Mouse (Mus musculus): Measurements from ENCODE around the gene Gpr25.

Gene Gpr25

DNA sequence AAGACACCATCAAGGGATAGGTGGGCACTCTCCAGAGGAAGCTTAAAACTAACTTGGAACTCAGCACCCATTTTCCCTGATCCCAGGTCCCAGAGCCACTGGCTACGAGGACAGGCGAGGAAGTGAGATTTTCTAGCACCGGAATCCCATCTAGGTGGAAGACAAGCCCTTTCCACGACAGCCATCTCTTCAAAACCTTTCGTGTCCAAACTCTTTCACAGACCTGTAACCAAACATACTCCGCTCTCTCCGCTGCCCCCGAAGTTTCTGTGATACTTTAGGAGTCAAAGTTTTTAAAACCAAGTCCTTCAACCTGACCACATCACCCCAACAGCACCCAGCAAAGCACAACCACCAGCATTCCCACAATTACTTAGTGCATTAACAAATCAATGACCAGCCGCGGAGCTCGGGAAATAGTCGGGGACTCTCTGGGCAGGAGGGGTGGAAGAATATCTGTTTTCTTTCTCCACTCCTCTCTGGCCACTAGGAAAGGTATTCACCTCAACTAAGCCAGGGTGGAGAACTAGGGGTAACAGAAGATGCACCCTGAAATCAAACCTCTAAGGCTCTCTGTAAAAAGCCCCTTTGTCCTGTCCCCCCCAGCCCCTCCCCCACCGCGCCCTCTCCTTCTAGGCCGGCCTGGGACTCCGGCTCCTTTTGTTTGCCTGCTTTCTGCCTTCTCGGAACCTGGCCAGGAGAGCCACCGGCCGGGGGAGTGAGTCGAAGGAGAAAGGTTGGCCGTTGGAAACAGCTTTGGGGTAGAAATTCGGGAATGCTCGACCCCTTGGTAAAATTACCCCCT is 27.5 kb downstream of the Gpr25 start:
- peak; percentile 17 for DNase-seq (ENCODE audit: low spot score)

- DNase-seq (ENCODE audit: low spot score): no peak
These were observed 28.3 kb downstream of the Gpr25 start for GRCm38 (mm10) chr1:136232285-136232926.

- DNase-seq (ENCODE audit: low spot score): peak; percentile 19
These were observed 29.1 kb downstream of the Gpr25 start for GRCm38 (mm10) chr1:136231596-136231995.

GRCm38 (mm10) chr1:136230201-136230600 is 30.5 kb downstream of the Gpr25 start:
- peak; percentile 52 for DNase-seq (ENCODE audit: low spot score)

- DNase-seq (ENCODE audit: low spot score): no peak
These were observed 31.7 kb downstream of the Gpr25 start for GRCm38 (mm10) chr1:136229040-136229373.

GRCm38 (mm10) chr1:136228328-136229039 is 32.2 kb downstream of the Gpr25 start:
- peak; percentile 34 for DNase-seq (ENCODE audit: low spot score)

- peak; percentile 31 for DNase-seq (ENCODE audit: low spot score)
These were observed 32.8 kb downstream of the Gpr25 start for GRCm38 (mm10) chr1:136227870-136228269.

DNA sequence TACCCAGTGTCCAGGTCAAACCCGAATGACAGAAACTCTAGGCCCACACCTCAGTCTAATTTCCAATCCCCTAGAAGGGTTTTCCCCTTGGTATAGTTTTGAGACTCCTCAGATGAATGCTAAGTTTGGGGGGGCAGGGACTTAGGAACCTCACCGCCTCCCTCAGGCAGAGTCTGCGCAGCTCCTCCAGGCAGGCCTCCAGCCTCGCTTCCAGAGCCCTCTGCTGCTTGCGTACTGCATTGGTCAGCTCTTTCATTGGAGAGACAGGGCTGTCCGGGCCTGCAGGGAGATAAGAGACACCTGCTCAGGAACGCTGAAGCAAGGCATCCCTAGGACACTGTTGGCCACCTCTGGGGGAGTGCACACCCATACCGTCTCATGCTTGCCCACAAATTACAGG is 34.0 kb downstream of the Gpr25 start:
- no peak for DNase-seq (ENCODE audit: low spot score)

GRCm38 (mm10) chr1:136225846-136226245 is 34.8 kb downstream of the Gpr25 start:
- no peak for DNase-seq (ENCODE audit: low spot score)

DNA sequence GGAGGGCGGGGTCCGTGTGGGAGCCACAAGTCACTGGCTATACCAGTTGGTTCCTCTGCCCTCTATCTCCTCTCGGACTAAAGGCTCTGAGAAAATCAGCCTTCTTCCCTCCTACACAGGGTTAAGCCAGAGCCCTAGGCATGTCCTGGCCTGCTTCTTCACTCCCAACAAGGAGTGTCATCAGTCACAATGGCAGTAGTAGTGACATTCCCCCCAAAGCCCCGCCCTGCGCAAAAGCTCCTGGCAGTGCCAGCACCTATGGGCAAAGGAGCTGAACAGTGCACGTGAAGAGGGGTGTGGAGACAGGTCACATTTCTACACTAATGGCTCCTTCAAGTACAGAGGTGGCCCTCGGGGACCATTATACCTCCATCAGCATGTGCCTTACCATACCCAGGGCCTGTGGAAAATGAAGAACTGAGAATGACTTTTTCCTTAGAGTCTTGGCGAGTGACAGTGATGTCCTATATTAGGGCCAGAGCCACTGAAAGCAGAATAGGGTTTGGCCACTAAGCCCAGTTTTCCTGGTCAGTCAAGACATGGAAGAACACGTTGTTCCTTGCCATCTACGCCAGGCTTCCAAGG is 36.8 kb downstream of the Gpr25 start:
- peak; percentile 45 for DNase-seq (ENCODE audit: low spot score)

- no peak for DNase-seq (ENCODE audit: low spot score)
These were observed 38.3 kb downstream of the Gpr25 start for GRCm38 (mm10) chr1:136222386-136222785.

GRCm38 (mm10) chr1:136220037-136220871 is 40.4 kb downstream of the Gpr25 start:
- DNase-seq (ENCODE audit: low spot score): peak; percentile 48

DNA sequence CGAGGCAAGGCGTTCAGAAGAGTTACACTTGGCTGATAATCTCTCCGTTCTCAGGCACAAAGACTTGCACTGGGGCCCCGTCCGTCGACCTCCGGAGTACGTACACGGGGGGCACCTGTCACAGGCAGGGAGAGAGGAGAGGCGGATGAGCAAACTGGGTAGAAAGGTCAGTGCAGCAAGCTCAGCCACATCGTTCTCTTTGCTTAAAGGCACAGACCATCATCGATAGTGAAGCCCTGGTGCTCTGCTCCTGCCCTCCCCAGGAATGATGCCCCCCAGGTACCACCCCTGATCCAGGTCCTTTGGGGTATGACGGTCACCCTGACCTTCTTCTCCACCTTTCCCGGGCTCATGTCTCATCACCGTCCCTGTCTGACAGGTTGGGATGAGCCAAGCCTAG is 46.4 kb downstream of the Gpr25 start:
- DNase-seq (ENCODE audit: low spot score): no peak

DNA sequence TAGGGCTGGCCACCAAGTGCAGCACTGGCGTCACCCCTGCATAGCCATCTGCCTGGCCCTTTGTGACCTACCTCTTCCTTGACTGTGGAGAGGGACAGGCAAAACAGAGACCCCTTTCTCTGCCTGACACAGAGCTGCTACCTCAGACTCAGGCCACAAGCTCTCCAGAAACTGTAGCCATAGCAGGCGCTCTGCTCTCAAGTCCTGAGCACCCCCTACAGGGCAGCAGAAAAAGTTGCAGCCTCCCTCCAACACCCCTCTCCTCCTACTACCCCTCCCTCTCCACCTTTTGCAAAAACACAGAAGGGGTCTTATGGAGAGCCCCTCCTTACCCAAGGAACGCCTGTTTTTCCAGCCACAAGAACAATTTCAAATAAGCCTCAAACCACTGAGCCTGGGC is 47.9 kb downstream of the Gpr25 start, which contains the start of gene Mroh3:
Gene Mroh3, minus strand, starts transcription at position 26 of the 400 bp plus-strand sequence.
- no peak for DNase-seq (ENCODE audit: low spot score)

All from urinary bladder, postnatal 25 days (tissue).